Mouse (Mus musculus) urinary bladder, postnatal 14 days (tissue): ENCODE measurements around the gene Cant1.
A peak's percentile ranks its signal among the peaks of the same experiment; 100 is the strongest.

Experiments used
- DNase-seq: peaks from one replicate; pipeline ENCODE4 v3.0.0; 2021; ENCODE audit warnings: low spot score

Gene Cant1

DNA sequence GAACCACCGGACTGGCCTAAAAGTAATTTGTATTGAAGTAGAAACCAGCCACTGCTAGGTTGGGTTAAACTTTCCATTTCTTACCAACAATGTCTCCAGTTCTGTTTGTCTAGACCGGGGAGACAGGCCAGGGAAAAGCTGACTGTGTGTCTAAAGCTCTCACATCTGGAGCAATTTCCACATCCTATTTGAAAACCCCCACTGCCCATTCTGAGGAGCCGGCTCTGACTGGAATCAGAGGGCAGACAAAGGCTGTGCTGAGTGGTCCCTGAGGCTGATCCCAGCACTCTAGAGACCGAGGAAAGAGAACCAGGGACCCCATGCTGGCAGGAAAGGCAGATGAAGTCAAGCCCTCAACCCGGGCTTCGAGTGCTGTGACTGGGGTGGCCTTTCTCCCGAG lies 46.2 kb downstream of the Cant1 start:
- DNase-seq, result no peak

- DNase-seq, result no peak
Observed at GRCm38 (mm10) chr11:118371876-118372275, 47.0 kb downstream of the Cant1 start.

GRCm38 (mm10) chr11:118369657-118370056 lies 49.2 kb downstream of the Cant1 start:
- no peak for DNase-seq

GRCm38 (mm10) chr11:118369251-118369650 lies 49.6 kb downstream of the Cant1 start:
- DNase-seq, result no peak

DNA sequence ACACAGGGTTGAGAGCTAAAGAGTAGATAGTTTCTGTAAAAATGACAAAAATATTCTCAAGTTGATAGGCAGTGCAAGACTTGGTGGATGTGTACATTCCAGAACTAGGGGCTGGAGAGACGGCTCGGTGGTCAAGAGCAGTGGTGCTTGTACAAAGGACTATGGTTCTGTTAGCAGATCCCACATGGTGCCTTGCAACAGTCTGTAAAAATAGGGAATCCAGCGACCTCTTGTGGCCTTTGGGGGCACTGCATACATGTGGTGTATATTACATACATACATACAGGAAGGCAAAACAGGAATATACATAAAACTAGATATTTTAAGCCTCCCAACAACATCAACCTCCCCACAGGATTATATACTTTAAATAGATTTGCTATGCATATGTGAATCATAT lies 50.6 kb downstream of the Cant1 start:
- DNase-seq, result no peak

- no peak for DNase-seq
Observed at GRCm38 (mm10) chr11:118366559-118366958, 52.3 kb downstream of the Cant1 start.

DNA sequence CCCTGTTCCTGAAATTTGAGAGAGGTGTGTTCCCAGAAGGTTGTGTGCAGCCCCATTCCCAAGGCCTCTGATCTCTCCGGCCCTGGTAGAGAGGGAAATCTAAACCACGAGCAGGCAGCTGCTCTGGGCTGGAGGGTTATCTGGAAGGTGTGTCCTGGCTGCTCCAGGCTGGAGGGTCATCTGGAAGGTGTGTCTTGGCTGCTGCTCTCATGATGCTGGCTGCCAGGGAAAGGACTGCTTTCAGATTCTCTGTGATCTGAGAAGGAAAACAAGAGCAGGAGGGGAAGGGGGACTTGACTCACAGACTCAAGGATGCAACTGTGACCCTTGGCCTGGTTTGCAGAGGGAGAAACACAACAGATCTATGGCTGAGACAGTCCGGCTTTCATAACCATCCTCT lies 52.8 kb downstream of the Cant1 start:
- DNase-seq, result peak; percentile 22

DNA sequence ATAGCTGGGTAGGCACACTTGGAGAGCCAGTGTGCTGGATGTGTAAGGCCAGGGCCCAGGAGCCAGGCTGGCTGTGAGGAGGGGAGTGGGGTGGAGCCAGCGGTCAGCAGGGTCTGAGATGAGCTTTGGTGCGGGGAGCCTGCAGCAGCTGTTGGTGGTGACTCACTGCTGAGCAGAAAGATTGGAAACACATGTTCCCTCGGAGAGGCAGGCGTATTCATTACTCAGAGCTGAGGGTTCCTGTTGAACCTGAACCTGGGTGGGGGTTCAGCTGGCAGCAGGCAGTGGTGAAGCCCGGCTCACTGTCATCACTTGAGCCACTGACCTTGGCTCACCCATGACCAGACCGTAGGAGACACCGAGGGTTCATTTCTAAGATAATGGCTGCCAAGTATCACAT lies 53.7 kb downstream of the Cant1 start:
- peak; percentile 56 for DNase-seq

- DNase-seq, result peak; percentile 2
Observed at GRCm38 (mm10) chr11:118364021-118364420, 54.9 kb downstream of the Cant1 start.

- DNase-seq, result peak; percentile 65
Observed at GRCm38 (mm10) chr11:118362971-118363518, 55.8 kb downstream of the Cant1 start.

- DNase-seq, result peak; percentile 44
Observed at GRCm38 (mm10) chr11:118362501-118362900, 56.4 kb downstream of the Cant1 start.

DNA sequence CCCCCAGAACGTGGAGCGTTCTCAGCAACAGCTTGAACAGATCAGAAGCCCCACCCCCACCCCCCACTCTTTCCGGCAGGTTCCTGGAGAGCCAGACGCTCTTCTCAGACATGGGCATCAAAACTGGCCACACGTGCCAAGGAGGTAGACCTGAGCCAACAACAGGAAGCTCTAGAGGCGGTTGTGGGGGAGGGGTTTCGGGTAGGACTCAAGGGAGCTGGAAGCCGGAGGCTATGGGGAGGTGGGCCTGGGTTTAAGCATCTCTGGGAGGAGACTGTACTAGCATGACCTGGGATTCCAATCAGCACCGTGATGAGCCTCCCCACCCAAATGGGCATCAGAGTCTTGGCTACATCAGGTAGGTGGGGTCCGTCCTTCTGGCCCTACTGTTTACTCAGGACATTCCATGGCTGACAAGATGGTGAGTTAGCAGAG lies 58.0 kb downstream of the Cant1 start:
- DNase-seq, result peak; percentile 67

GRCm38 (mm10) chr11:118360491-118360890 lies 58.4 kb downstream of the Cant1 start:
- peak; percentile 58 for DNase-seq
